Mouse (Mus musculus) naive thymus-derived CD4-positive, alpha-beta T cell, adult 2 months (primary cell): ENCODE data around the gene Nav1.
"Not testable (repeated sequence)": the region's sequence is repeated elsewhere in the genome, so short reads cannot be mapped to it uniquely, and the experiment has no call there.

Source experiments
- DNase-seq: peaks from one replicate; pipeline ENCODE4 v3.0.0-alpha.2; 2011; ENCODE audit warnings: low read depth

Nav1 gene

DNA sequence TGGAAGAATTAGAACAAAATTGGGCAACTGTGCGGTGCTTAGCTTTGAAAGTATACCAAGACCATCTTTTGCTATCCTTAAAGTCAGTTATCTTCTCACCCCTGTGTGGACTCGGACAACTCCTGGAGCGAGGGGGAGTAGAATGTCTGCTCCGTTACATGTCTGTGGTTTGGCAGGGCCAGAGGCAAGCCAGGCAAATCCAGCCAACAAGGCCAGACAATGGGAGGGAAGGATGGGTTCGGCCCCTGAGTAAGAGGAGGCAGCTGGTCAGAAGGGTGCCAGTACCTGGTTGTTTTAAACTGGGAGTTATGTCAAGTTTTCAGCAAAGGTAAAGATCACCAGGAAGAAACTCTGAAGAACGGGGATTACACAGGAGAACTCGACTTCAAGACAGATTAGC is 121.9 kb downstream of the Nav1 start:
- DNase-seq, result no peak

DNA sequence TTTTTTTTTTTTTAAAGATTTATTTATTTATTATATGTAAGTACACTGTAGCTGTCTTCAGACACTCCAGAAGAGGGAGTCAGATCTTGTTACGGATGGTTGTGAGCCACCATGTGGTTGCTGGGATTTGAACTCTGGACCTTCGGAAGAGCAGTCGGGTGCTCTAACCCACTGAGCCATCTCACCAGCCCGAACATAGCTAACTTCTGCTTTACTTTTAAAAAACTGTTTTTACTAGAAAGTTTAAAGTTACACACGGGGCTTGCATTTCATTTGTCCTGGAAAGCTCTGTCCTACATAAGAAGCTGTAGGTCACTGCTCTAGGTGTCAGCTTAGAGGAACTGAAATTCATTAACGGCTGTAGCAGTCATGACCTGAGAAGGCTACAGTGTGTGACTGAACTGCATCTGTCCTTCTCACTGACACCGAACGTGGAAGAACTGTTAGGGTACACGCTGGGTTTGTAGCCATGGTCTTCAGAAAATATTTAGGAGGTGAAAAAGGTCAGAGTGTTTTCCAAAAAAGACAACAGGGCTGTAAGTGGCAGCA is 122.5 kb downstream of the Nav1 start:
- DNase-seq, result not testable (repeated sequence)

DNA sequence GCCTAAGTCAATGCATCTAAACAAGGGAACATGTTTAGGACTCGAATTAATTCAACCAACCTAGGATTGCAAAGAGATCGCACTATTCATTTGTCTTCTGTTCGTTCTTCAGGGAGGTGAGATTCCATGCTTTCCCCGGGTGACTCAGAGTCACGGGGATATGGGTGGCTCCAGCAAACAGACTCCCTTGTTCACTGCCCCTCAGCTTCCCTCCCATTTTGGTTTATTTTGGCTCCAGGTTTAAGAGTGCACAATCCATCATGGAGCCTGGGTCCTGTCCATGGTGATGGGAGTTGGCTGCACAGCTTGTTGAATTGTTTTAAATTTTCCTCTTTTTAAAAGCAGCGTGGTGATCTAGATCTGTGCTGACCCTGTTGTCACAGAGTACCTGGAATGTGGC is 123.1 kb downstream of the Nav1 start:
- no peak for DNase-seq

DNA sequence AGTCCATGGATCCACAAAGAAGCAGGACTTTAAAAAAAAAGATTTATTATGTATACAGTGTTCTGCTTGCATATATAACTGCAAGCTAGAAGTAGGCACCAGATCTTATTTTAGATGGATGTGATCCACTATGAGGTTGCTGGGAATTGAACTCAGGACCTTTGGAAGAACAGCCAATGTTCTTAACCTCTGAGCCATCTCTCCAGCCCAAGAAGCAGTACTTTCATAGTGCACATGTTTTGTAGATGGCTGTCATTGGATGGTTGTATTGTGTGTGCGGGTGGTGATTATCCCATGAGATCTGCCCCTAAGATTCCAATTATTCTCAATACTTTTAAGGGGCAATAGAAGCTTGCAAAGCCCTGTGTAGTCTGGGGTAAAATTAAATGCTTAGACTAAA is 124.4 kb downstream of the Nav1 start:
- no peak for DNase-seq

DNA sequence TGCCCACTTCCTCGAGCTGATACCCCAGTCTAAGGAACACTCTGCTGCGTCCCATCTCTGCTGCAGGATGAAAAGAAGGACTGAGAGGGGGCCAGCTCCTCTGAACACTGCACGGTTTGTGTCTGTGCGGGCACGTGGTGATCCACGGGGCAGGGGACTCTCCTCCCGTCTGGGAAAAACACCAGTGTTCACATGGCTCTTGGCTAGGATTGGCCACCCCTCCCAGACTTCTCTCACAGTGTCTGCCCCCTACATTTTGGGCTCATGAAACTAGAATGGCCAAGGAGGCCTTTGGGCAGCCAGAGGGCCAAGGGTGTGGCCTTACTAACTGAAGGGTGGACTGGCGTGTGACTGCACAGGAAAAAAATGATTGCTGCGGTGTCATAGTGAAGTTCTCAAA is 125.4 kb downstream of the Nav1 start:
- no peak for DNase-seq

DNA sequence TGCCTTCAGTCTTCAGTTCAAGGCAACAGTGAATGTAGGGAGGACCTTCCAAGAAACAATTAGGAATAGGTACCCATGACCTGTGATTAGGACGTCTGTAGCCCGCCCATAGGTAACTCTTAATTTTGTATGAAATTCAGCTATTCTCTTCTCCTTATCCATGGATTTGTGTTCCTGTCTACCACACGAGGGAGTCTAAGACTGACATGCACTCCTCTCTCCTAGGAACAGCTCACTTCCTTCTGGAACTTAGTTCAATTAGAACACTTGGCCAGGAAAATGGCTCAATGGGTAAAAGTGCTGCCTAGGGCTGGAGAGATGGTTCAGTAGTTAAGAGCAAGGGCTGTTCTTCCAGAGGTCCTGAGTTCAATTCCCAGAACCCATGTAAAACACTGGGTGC is 126.3 kb downstream of the Nav1 start:
- no peak for DNase-seq

DNA sequence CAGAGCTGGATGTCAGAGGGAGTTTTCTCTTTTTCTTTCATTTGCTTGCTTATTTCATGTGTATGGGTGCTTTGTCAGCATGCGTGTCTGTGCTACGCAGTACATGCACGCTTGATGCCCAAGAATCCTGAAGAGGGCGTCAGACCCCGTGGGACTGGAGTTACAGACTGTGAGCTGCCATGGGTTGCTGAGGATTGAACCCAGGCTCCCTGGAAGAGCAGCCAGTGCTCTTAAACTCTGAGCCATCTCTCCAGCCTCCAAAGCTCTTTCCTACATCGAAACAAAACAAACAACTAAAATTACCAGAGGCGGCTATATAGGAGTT is 131.6 kb downstream of the Nav1 start:
- DNase-seq, result no peak

DNA sequence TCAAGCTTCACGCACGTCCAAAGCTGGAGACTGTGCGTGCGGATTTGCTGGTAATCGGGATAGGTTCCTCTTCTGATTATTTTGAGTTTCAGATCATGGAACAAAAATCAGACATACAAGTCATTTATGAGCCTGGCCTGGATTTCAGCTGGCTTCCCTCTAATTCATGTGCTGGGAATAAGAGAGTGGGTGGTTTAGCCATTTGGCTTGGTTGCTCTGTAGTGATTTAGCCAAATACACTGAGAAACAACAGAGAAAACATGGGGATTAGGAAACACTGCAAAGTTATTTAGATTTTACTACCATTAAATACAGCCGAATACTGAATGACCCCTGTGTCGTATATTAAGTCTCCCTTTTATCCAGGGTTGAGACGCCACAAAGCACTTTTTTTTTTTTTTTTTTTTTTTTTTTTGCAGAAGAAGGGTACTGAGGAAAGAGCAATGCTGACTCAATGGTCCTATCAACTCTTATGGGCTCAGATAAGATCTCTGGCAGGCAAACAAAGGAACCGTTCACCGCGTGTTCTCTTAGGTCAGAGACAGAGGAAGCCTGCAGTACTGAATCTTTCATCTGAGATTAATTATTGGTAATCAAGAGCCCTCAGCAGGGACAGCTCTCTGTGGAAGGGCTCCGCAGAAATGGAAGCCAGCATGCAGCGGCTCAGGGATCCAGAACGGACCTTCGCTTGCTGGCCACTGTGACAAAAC is 132.1 kb downstream of the Nav1 start:
- no peak for DNase-seq

DNA sequence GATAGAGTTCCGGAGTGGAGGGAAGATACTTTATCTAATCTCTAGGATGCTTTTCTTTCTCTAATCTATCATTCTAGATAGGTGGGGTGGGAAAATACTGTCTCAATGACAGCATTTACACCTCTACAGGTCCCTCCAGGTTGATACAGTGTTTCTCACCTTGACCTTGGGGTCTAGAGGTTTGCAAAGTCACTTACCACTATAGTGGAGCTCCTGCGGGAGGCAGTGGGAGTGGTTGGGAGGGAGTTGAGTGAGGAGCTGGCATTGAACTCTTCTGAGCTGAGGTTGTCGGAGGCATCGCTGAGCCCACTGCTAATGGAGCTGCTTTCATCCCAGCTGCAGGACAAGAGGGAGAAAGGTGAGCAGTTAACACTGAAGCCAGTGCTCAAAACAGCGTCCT is 134.6 kb downstream of the Nav1 start:
- DNase-seq, result no peak

DNA sequence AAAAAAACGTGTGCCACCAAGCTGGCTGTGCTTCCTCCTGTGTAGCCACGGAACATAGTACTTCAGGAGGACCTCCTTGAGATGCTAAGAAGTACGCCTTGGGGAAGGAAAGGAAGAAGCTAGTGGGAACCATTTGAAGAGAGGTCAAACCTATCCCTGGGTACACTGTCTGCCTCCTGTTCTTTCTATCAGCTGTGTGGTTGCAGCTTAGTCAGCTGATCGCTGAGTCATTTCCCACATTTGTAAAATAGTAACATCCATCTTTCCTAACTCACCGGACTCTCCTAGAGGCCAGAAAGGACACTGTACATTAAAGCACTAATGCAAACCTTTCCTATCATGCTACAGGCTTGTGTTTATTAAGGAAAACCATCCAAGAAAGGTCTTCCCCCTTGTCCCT is 135.4 kb downstream of the Nav1 start:
- no peak for DNase-seq

DNA sequence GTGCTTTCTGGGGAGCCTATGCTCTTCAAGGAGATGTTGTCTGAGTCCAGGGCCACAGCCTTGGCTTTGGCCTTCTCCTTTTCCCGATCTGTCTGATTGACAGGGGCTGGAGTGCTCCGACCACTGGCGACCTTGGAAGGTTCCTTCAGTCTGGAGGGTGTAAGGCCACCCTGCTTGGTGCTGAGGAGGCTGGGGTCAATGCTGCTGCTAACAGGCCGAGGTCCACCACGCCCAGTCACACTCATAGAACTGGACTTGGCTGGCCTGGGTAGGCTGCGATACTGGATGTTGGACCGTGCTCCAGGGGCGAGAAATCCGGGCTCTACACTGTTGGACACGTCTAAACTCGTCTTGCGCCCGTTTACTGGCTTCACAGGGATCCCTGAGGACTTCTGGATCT is 136.5 kb downstream of the Nav1 start:
- no peak for DNase-seq

DNA sequence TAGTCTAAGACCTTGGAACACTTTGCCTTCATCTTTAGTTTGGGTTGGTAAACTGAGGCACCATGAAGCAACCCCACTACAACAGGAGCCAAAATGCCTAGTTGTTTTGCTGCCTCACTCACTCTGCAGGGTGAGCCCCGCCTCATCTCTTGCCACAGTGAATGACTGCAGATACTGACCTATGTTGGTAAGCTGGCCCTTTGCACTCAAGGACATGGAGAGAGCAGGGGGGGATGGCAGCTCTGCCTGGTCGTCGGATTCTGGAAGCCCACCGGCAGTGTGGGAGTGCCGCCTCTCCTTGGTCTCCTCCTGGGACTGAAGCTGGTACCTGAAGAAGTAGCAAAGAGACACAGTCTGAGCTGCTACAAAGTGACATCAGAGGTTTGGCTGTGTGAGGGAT is 139.6 kb downstream of the Nav1 start:
- DNase-seq, result no peak

DNA sequence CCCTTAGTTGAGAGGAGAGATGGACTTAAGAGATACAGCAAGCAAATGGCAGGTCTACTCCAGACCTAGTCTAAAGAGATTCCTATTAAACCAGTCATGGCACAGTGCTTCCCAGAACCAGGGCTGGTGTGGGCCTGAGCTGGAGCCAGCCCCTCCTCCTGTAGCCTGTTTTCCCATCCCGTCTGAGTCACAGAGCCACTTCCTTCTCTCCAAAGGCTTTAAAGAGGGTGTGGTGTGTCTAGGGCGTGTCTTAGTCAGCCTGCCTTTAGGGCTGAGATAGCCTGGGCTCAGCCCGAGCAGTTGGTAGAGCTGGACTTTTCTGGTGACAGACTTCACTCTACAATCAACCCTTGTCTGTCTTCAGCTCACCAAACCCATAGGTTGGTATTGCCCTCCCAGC is 140.2 kb downstream of the Nav1 start:
- no peak for DNase-seq

DNA sequence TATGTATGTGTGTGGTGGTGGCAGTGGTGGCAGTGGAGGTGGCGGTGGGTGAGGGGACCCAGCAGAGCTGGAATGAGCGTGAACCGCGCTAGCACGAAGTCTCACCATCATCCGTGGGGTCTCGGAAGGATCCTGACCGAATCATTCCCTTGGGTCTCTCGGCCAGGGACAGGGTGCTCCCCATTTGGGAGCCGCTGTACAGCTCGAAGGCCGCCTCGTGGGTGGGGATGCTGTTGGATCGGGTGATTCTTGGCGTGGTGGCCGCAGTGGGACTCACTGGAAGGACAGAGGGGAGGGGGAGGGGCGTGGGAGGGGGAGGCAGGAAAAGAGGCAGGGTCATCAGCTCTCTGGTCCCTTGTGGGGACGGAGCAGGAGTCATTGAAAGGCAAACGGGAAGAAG is 141.4 kb downstream of the Nav1 start:
- no peak for DNase-seq

DNA sequence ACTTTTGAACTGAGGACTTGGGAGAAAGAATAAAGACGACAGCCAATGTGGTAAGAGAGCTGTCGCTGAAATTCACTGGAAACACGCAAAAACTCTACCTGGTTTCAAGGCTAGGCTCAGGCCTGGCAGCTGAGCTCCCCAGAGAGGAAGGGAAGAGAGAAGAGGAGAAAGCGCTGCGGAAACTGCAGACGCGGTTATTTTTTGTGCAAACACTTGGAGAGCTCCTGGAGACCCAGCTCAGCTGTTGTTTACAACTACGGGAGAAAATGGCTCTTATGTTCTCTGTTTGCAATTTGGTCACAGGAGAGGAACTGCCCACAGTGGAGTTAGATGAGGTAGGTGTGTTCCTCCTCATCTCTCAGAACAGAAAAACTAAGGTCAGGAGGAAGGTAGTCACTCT is 144.4 kb downstream of the Nav1 start:
- no peak for DNase-seq

DNA sequence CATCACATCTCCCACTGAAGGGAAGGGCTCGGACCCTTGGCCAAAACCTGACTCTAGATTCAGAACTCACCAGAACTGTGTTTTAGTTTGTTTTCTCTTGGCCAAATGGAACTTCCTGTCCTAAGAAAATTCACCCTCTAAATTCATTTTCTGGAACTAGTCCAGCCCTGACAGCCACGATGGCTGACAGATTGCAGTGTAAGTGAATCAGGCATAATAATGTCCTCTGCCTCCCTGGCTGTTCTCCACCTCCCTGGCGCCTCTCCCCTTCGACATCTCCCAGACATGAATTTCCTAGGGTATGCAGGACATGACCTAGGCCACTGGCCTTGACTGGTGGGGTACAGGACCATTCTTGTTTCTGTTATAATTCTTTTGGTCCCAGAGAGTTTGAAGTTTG is 144.8 kb downstream of the Nav1 start:
- no peak for DNase-seq

DNA sequence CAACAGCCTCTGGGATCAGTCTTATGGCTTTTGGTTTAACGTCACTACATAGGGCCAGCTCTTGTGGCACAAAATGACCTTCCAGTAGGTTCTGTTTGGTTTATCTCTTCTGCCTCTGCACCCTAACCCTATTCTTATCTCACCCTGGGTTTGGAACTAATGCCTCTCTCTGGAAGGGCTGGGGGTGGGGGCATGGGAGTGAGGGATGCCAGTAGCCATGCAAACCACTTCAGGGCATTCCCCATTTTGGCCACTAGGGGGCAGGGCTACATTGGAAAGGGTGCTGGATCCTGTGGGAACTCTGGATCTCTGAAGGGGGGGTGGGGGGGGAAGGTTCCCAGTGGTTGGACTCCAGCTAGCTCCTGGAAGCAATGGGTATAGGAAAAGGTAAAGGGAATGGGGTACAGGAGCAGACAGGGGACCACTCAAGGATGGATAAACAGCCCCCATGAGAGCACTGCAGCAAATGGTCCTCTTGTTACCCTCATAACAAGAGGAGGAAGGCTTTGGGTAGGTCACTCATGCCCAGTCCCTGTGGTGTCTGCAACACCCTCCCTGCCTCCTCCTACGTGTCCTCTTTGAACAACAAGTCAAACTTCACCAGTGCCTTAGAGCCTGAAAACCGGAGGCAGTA is 145.9 kb downstream of the Nav1 start:
- DNase-seq, result peak; percentile 36

DNA sequence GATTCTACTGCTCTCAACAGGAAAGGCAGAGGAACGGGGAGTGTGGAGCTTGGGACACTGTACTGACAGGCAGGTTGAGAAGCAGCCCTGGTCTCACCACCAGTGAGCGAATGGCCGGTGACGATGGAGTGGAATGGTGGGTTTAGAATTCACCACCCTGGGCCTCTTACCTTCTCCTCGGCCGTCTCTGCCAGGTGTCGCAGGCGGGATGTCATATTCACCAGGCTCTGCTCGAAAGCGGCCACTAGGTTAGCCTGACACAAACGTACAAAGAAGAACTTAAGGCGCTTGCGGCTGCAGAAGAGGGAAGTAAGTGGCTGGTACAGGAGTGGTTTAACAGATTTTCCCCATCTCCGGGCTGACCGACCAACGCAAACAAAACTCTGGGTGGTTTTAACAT is 146.6 kb downstream of the Nav1 start:
- no peak for DNase-seq

DNA sequence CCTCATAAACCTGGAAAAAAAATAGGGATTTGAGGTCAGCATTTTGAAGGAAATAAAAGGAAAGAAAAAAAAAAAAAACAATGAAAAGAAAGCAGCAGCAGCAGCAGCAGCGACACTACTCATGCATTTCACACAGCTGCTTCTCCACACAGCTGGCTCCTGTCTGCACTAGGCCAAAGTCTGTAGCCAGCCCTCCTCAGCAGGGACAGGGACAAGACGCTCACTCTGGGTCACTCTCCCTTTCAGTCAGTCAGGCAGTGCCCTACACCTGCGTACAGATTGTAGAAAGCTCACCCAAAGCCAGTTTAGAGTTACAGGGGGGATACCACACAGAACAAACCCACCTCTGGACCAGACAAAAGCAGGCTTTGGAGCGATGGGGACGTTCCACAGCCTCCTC is 149.2 kb downstream of the Nav1 start:
- DNase-seq, result no peak

DNA sequence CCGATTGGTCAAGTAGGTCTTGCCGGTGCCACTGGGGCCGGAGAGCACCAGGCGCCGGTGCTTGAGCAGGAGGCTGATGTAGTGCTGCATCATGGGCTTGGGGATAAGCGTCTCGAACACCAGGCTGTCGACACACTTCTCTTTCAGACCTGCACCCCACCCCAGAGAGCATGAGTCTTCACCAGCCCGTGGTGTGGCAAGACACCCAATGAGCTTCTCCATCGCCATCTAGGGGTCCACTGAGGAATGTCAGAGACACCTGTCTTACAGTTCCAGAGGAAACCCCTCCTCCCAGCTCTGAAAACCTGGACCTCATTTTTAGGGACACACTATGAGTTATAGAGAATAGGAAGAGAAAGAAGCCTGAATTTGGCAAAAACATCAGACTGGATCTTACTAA is 154.8 kb downstream of the Nav1 start:
- peak; percentile 37 for DNase-seq

DNA sequence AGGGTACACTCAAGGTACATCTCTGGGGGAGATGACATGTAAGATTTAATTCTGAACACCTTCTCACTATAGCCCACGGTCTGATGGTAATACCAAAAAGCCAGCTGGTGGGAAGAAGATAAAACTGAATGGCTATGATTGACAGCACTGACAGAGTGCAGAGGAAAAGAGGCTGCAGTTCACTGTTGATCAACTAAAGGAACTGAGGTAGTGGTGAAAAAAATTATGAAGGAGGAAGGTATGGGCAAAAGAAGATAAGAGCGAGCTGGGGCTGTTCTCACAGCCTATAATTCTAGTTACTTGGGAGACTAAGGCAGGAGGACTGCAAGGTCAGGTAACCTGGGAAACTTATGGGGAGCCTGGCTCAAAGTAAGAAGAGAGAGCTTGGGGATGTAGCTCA is 155.7 kb downstream of the Nav1 start:
- no peak for DNase-seq

DNA sequence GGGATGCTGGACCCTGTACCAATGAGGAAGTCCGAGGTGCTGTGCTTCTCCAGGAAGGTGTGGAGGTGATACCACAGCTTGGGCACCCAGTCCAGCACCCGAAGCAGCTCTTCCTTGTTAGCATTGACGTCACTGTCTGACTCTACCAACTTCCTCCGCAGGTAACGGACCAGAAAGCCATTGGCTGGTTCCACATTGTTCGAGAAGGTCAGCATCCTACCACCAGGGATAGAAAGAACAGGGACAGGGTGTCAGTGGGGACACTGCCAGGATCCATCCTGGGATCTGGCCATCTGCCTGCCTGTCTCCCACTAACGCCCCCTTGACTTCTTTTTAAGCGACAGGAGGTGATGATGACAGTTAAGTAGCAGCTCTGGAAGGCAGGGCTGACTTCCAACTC is 157.2 kb downstream of the Nav1 start:
- no peak for DNase-seq

DNA sequence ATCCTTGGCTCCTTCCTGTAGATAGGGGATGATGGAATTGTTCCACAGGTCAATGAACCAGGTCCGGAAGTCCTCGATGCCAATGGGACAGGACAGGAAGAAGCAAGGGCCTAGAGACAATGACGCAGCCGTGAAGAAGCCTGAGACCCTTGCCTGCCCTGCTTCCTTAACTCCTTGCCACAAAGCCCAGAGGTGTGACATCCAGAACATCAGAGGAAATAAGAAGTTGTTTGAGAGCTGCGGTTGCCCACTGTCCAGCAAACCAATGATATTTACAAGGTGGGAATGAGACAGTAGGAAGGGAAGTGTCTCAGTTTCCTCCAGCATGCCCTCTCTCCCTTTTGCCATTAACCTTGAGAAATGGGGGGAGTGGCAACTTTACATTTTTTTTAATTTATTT is 158.2 kb downstream of the Nav1 start:
- no peak for DNase-seq

DNA sequence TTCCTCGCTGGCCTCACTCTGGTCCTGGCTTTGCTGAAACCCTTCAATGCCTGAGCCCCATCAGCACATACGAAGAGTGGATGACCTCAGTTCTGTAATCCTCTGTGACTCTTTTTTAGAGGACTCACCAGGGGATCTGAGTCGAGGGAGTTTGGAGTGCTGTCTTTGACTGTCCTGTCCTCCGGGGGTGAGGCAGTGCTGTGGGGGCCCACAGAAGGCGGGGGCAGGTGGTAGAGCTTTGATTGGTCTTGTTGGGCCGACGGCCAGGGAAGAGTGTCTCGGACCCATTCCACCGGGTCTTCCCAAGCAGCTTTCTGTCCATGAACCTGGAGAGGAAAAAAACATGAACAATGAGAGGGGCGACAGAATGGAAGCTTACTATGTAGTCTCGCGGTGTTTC is 163.6 kb downstream of the Nav1 start:
- DNase-seq, result no peak
